Mouse (Mus musculus) frontal cortex, adult 2 months (tissue): ENCODE results near the gene Rtn4r. TPM values are rescaled to one million over a fixed set of nuclear protein-coding genes. Genes with fewer than 3 reads are reported as not detected.

ENCODE experiments used
- DNase-seq, 2 experiments: peaks; one replicate each; pipeline ENCODE4 v3.0.0; 2022; ENCODE audit warnings: low spot score in 1 of 2; ENCODE audit errors: extremely low spot score in 1 of 2
- polyA plus RNA-seq: library from polyadenylated mRNA; depleted of rRNA; stranded (reverse); fragments of >200 nt; gene quantifications from 2 replicates; pipeline ENCODE4 v1.2.3, GENCODE M21; 2012; rRNA removed

Gene Rtn4r
- polyA plus RNA-seq = 125 and 142 TPM in 2 replicates

DNA sequence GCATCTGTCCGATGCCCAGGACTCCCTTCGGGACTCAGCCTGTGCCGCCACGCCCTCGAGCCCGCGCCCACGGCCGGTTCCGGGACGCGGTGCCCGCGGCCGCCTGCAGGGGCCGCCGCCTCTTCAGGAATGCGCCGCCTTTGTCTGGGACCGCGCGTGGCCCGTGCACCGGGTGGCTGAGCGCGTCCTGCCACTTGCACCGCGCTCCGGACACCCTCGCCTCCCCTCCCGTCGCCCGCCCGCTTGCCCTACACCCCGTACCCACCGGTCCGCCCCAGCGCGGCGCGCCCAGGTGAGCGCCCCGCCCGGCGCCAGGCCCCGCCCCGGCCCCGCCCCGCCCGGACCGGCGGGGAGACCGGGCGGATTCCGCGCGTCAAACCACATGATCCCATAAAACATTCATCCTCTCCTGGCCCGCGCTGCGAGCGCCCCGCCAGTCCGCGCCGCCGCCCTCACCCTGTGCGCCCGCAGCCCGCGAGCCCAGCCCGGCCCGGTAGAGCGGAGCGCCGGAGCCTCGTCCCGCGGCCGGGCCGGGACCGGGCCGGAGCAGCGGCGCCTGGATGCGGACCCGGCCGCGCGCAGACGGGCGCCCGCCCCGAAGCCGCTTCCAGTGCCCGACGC is at the start of gene Rtn4r:
TSS of gene Rtn4r (plus strand) at position 402 of the 621 bp plus-strand sequence.
- DNase-seq = peak in 1 of 2 experiments; percentile 73

GRCm38 (mm10) chr16:18078314-18079015 is 49.0 kb upstream of the Rtn4r start:
- no peak for DNase-seq

DNA sequence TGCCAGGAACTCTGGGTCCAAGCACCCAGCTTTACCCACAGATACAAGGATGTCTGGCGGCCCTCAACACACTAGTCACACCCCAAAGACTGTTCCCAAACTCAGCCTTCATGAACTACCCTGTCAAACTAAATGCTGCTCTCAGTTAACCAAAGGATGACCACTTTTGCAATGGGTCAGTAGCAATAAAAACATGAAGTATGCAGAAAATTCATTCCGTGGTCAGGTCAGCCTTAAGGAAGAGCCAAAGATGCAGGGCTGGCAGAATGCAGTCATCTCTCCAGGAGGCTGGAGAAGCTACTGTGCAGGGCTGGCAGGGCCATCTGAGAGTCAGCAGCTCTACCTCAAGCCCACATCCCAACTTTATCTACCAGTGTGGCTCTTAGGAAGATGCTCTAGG is 48.1 kb upstream of the Rtn4r start:
- DNase-seq = no peak

GRCm38 (mm10) chr16:18080171-18080570 is 47.3 kb upstream of the Rtn4r start:
- DNase-seq = no peak

GRCm38 (mm10) chr16:18081149-18081827 is 46.2 kb upstream of the Rtn4r start:
- no peak for DNase-seq

GRCm38 (mm10) chr16:18082291-18082690 is 45.2 kb upstream of the Rtn4r start:
- DNase-seq = no peak

- DNase-seq = peak; percentile 56 to 59
These were observed 44.1 kb upstream of the Rtn4r start for GRCm38 (mm10) chr16:18083231-18083951.

DNA sequence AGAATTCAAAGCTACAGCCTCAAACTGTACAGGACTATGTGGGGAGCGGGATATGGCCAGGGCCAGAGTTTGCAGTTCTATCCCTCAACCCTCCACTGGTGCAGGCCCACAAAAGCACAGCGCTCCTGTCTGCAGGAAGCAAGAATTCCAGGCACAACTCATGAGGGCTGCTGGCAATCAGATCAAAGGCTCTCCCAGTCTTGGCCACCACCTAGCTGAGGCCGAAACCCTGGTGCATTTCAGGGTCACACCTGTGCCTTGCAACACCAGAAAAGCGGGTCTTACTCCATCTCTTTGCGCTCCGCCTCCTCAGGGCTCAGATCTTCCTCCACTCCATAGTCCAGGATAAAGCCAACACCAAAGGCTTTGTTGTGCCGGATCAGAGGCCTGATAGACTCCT is 43.2 kb upstream of the Rtn4r start:
- no peak for DNase-seq

- peak in 1 of 2 experiments; percentile 31 for DNase-seq
These were observed 40.3 kb upstream of the Rtn4r start for GRCm38 (mm10) chr16:18087101-18087500.

DNA sequence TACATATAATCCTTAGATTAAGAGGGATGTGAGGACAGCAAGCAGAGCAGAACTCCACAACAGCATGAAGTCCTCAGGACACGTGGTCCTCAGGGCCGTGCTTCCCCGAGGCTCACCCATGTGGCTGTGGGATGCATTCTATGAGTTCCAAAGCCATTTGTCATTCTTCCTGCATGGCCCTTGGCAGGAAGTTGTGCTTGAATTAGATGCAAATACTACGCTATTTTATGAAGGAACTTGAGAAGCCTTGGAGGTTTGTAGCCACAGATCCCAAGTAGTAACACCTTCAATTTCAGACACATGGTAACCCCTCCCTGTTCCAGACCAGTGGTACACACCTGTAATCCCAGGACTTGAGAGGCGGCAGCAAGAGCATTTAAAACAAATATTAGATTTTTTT is 31.1 kb upstream of the Rtn4r start:
- DNase-seq = no peak

DNA sequence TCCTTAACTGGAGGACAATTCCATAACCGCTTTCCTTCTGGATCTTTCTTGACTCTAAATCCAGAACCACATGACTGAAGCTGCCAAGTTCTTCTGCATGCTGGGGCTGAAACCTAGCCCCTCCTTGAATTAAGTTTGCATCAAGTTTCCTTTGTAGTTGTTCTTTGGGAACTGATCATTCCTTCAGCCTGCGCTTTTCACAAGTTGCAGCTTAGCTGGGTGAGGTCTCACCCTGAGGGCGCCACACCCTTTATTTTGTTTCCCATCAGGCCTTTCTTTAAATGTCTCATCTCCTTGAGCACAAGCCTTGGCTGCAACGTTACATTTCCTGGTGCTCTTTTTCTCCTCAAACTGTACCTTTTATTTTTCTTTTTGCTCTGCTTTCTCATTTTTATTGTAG is 24.6 kb upstream of the Rtn4r start:
- DNase-seq = no peak

DNA sequence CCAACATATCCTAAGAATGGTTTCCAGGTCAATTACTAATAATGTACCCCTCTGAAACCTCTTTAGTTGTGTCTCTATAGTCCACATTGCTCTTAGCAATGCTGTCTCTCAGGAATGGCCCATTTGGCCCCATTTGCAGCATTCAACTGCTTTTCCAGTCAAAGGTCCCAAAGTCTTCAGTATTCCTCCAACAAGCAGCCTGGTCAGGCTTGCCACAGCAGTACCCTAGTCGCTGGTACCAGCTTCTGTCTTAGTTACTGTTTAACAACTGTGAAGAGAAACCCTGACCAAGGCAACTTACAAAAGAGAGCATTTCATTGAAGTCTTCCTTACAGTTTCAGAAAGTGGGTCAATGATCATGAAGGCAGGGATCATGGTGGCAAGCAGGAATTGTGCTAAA is 24.1 kb upstream of the Rtn4r start:
- DNase-seq = no peak

GRCm38 (mm10) chr16:18103808-18104207 is 23.6 kb upstream of the Rtn4r start:
- no peak for DNase-seq

DNA sequence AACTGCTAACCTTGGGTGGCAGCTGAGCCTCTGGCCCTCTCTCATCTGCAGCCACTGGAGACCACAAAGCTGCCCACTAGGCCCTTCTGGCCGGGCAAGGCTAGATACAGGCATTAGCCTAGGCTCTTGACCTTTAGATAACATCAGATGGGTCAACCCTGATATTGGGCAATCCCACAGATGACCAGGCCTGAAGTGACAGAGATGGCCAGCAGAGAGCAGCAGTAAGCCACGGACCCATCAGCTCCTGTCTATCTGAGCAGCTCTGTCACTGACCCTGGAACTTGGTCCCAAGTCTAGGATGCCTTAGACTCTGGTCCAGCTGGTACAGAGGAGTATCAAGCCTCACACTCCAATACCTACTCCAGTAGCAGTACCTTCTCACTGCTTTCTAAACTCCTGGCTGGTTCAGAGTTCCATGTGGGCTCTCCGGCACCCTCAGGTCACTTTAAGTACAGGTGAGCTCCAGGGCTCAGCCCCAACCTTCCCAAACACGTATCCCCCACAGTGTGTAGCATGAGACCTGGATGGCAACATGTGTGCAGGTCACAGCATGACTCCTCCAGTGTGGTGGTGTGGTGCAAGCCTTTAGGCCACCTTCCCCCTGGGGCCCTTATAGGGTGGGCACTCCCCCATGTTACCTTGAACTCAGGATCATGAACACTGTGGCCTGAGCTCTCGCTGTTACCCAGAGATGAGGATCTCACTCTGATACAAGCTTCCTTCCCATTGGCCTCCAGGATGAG is 19.0 kb upstream of the Rtn4r start:
- peak; percentile 46 to 87 for DNase-seq

GRCm38 (mm10) chr16:18111042-18111441 is 16.4 kb upstream of the Rtn4r start:
- no peak for DNase-seq

GRCm38 (mm10) chr16:18116467-18116866 is 11.0 kb upstream of the Rtn4r start:
- DNase-seq = no peak

DNA sequence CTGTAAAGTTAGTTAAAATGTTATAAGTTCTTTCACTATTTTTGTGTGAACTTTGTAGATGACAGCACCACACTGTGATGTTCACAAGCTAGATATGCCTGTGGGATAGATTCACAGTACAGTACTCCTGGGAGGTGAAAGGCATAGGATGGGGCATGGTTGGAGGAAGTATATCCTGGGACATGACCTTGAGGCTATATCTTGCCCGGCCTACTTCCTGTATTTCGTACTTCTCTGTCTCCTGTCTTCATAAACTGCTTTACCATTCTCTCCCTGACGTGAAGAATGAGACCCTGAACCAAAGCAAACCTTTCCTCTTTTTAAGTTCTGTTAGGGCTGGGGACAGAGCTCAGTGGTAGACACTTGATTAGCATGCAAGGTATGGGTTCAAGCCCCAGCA is 9.2 kb upstream of the Rtn4r start:
- no peak for DNase-seq

GRCm38 (mm10) chr16:18119031-18119730 is 8.3 kb upstream of the Rtn4r start:
- peak in 1 of 2 experiments; percentile 71 for DNase-seq

DNA sequence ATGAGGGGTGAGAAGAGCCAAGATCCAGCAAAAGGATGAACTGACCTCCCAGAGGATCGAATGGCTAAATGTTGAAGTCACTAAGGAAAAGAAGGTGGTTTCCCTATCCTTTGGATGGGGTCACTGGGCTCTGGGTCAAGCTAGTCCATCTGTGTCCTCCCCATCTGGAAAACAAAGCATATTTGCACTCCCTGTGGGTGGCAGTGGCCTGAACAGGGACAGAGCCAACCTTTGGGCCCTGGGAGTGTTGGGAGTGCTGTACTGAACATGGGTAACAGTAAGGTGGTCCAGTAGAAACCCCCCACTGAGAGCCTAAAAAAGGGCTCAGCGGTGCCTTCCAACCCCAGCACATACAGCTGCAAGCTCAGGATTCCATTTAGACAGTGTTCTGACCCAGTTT is 4.7 kb upstream of the Rtn4r start:
- no peak for DNase-seq

GRCm38 (mm10) chr16:18123471-18123870 is 4.0 kb upstream of the Rtn4r start:
- DNase-seq = no peak
